Mouse (Mus musculus) inflammation-experienced regulatory T-cells, adult 6 months (primary cell): ENCODE measurements around the gene Nalcn. TPM values are rescaled to one million over a fixed set of nuclear protein-coding genes. Genes with fewer than 3 reads are reported as not detected.
"Not testable (repeated sequence)": the region's sequence is repeated elsewhere in the genome, so short reads cannot be mapped to it uniquely, and the experiment has no call there.

Source experiments
- ATAC-seq: one replicate; pipeline ENCODE4 v1.8.0; 2017
- polyA plus RNA-seq, 3 experiments: library from polyadenylated mRNA; unstranded; fragments of 100-300 nt; shearing (Covaris generic); gene quantifications; one replicate each; pipeline ENCODE4 v1.2.1; 2017

Gene Nalcn
- not detected for polyA plus RNA-seq

- no peak for ATAC-seq
Observed at GRCm38 (mm10) chr14:123626501-123627179, at the start of gene Nalcn. TSS of gene Nalcn (minus strand) at chr14:123627144.

- ATAC-seq, result not testable (repeated sequence)
Observed at GRCm38 (mm10) chr14:123671076-123671475, 44.1 kb upstream of the Nalcn start.

GRCm38 (mm10) chr14:123664451-123664850 is 37.5 kb upstream of the Nalcn start:
- ATAC-seq, result no peak

GRCm38 (mm10) chr14:123663206-123663605 is 36.3 kb upstream of the Nalcn start:
- ATAC-seq, result no peak

GRCm38 (mm10) chr14:123662386-123662785 is 35.4 kb upstream of the Nalcn start:
- no peak for ATAC-seq

- ATAC-seq, result no peak
Observed at GRCm38 (mm10) chr14:123661091-123661491, 34.1 kb upstream of the Nalcn start.

GRCm38 (mm10) chr14:123659921-123660385 is 33.0 kb upstream of the Nalcn start, which contains the start of gene Itgbl1:
TSS of gene Itgbl1 (plus strand) at chr14:123659971.
- ATAC-seq, result no peak

GRCm38 (mm10) chr14:123627180-123627562 is 227 bp upstream of the Nalcn start:
- no peak for ATAC-seq

- ATAC-seq, result no peak
Observed at GRCm38 (mm10) chr14:123622969-123623368, 4.0 kb downstream of the Nalcn start.

- no peak for ATAC-seq
Observed at GRCm38 (mm10) chr14:123595265-123595664, 31.7 kb downstream of the Nalcn start.

- ATAC-seq, result no peak
Observed at GRCm38 (mm10) chr14:123587412-123587811, 39.5 kb downstream of the Nalcn start.

- ATAC-seq, result no peak
Observed at GRCm38 (mm10) chr14:123582433-123582832, 44.5 kb downstream of the Nalcn start.

- ATAC-seq, result no peak
Observed at GRCm38 (mm10) chr14:123575356-123575755, 51.6 kb downstream of the Nalcn start.

- ATAC-seq, result no peak
Observed at GRCm38 (mm10) chr14:123574936-123575335, 52.0 kb downstream of the Nalcn start.

- ATAC-seq, result no peak
Observed at GRCm38 (mm10) chr14:123566599-123566998, 60.3 kb downstream of the Nalcn start.

GRCm38 (mm10) chr14:123555533-123555932 is 71.4 kb downstream of the Nalcn start:
- no peak for ATAC-seq

- no peak for ATAC-seq
Observed at GRCm38 (mm10) chr14:123554936-123555335, 72.0 kb downstream of the Nalcn start.

GRCm38 (mm10) chr14:123542362-123542761 is 84.6 kb downstream of the Nalcn start:
- no peak for ATAC-seq

GRCm38 (mm10) chr14:123535636-123536035 is 91.3 kb downstream of the Nalcn start:
- ATAC-seq, result no peak

GRCm38 (mm10) chr14:123533000-123533399 is 93.9 kb downstream of the Nalcn start:
- no peak for ATAC-seq

GRCm38 (mm10) chr14:123531271-123531670 is 95.7 kb downstream of the Nalcn start:
- no peak for ATAC-seq

- no peak for ATAC-seq
Observed at GRCm38 (mm10) chr14:123529143-123529542, 97.8 kb downstream of the Nalcn start.

GRCm38 (mm10) chr14:123513376-123514141 is 113.4 kb downstream of the Nalcn start:
- ATAC-seq, result no peak

- ATAC-seq, result no peak
Observed at GRCm38 (mm10) chr14:123512923-123513322, 114.0 kb downstream of the Nalcn start.
